Mouse (Mus musculus): Measurements from ENCODE around the gene Zfp365. TPM values are rescaled to one million over a fixed set of nuclear protein-coding genes. Genes with fewer than 3 reads are reported as not detected.

Gene Zfp365
- total and polyA plus RNA-seq, 2 experiments = not detected

GRCm38 (mm10) chr10:67865063-67865462 lies 47.4 kb downstream of the Zfp365 start:
- no peak for TF ChIP-seq CTCF (IDR thresholded peaks at IDR 0.05; ENCODE audit: low read depth, low read length)
- TF ChIP-seq POLR2A (IDR thresholded peaks at IDR 0.05; ENCODE audit: extremely low read depth, insufficient read depth, low read length) = no peak
- H3K36me3 ChIP-seq (ENCODE audit: control insufficient read depth, insufficient read depth, low read length) = no peaks in the 10 kb centered on the region
- DNase-seq (ENCODE audit: extremely low read depth, low read depth, low spot score) = no peak
- WGBS = 91% methylated on average over 3 of the region's 3 CpGs
- H3K79me2 ChIP-seq (ENCODE audit: control insufficient read depth, insufficient read depth, low read length) = no peaks in the 10 kb centered on the region
- no peak overlapping the region for H3K9ac ChIP-seq (ENCODE audit: low read depth, low read length)
- no peak overlapping the region for H3K27ac ChIP-seq (replicated peaks; ENCODE audit: insufficient read depth, low read depth, low read length)
- H3K4me1 ChIP-seq (ENCODE audit: control insufficient read depth, insufficient read depth, low read length) = peaks cover 3% of the 10 kb centered on the region
- no peak overlapping the region for H3K4me3 ChIP-seq (ENCODE audit: insufficient read depth, low read depth, low read length)
- H3K27me3 ChIP-seq (ENCODE audit: control insufficient read depth, insufficient read depth, low read length) = no peaks in the 10 kb centered on the region

GRCm38 (mm10) chr10:67862331-67862730 lies 50.1 kb downstream of the Zfp365 start:
- Histone ChIP-seq H3K4me3 (ENCODE audit: insufficient read depth, low read depth, low read length) (no peak overlapping the region), H3K27ac (replicated peaks; ENCODE audit: insufficient read depth, low read depth, low read length) (no peak overlapping the region), H3K4me1 (ENCODE audit: control insufficient read depth, insufficient read depth, low read length) (no peaks in the 10 kb centered on the region), H3K9ac (ENCODE audit: low read depth, low read length) (no peak overlapping the region), H3K27me3 (ENCODE audit: control insufficient read depth, insufficient read depth, low read length) (no peaks in the 10 kb centered on the region), H3K36me3 (ENCODE audit: control insufficient read depth, insufficient read depth, low read length) (no peaks in the 10 kb centered on the region), H3K79me2 (ENCODE audit: control insufficient read depth, insufficient read depth, low read length) (no peaks in the 10 kb centered on the region)
- no peak for TF ChIP-seq POLR2A (IDR thresholded peaks at IDR 0.05; ENCODE audit: extremely low read depth, insufficient read depth, low read length)
- peak; percentile 61 for TF ChIP-seq CTCF (IDR thresholded peaks at IDR 0.05; ENCODE audit: low read depth, low read length)
- DNase-seq (ENCODE audit: extremely low read depth, low read depth, low spot score) = peak; percentile 48
- WGBS = 26% methylated on average over 7 of the region's 7 CpGs

- Histone ChIP-seq H3K27ac (replicated peaks; ENCODE audit: insufficient read depth, low read depth, low read length) (no peak overlapping the region), H3K27me3 (ENCODE audit: control insufficient read depth, insufficient read depth, low read length) (no peaks in the 10 kb centered on the region; the same call in 1 of the 2 replicates), H3K4me1 (ENCODE audit: control insufficient read depth, insufficient read depth, low read length) (no peaks in the 10 kb centered on the region), H3K36me3 (ENCODE audit: control insufficient read depth, insufficient read depth, low read length) (no peaks in the 10 kb centered on the region), H3K4me3 (ENCODE audit: insufficient read depth, low read depth, low read length) (no peak overlapping the region), H3K9ac (ENCODE audit: low read depth, low read length) (no peak overlapping the region), H3K79me2 (ENCODE audit: control insufficient read depth, insufficient read depth, low read length) (no peaks in the 10 kb centered on the region)
- TF ChIP-seq CTCF (IDR thresholded peaks at IDR 0.05; ENCODE audit: low read depth, low read length) (peak; percentile 76), POLR2A (IDR thresholded peaks at IDR 0.05; ENCODE audit: extremely low read depth, insufficient read depth, low read length) (no peak)
- 17% methylated on average over 8 of the region's 8 CpGs for WGBS
- peak; percentile 51 for DNase-seq (ENCODE audit: extremely low read depth, low read depth, low spot score)
Observed at GRCm38 (mm10) chr10:67858878-67859277, 53.6 kb downstream of the Zfp365 start.

- DNase-seq (ENCODE audit: extremely low read depth, low read depth, low spot score) = no peak
- no peaks in the 10 kb centered on the region for H3K79me2 ChIP-seq (ENCODE audit: control insufficient read depth, insufficient read depth, low read length)
- no peak overlapping the region for H3K9ac ChIP-seq (ENCODE audit: low read depth, low read length)
- H3K36me3 ChIP-seq (ENCODE audit: control insufficient read depth, insufficient read depth, low read length) = no peaks in the 10 kb centered on the region
- H3K4me1 ChIP-seq (ENCODE audit: control insufficient read depth, insufficient read depth, low read length) = no peaks in the 10 kb centered on the region
- WGBS = 77% methylated on average over 4 of the region's 4 CpGs
- H3K27me3 ChIP-seq (ENCODE audit: control insufficient read depth, insufficient read depth, low read length) = no peaks in the 10 kb centered on the region; the same call in 1 of the 2 replicates
- no peak overlapping the region for H3K27ac ChIP-seq (replicated peaks; ENCODE audit: insufficient read depth, low read depth, low read length)
- H3K4me3 ChIP-seq (ENCODE audit: insufficient read depth, low read depth, low read length) = no peak overlapping the region
- TF ChIP-seq CTCF (IDR thresholded peaks at IDR 0.05; ENCODE audit: low read depth, low read length) (no peak), POLR2A (IDR thresholded peaks at IDR 0.05; ENCODE audit: extremely low read depth, insufficient read depth, low read length) (no peak)
Observed at GRCm38 (mm10) chr10:67857561-67857906, 54.9 kb downstream of the Zfp365 start.

GRCm38 (mm10) chr10:67856791-67857560 lies 55.5 kb downstream of the Zfp365 start:
- no peak for DNase-seq (ENCODE audit: extremely low read depth, low read depth, low spot score)
- no peaks in the 10 kb centered on the region; the same call in 1 of the 2 replicates for H3K27me3 ChIP-seq (ENCODE audit: control insufficient read depth, insufficient read depth, low read length)
- no peak overlapping the region for H3K27ac ChIP-seq (replicated peaks; ENCODE audit: insufficient read depth, low read depth, low read length)
- no peak for TF ChIP-seq CTCF (IDR thresholded peaks at IDR 0.05; ENCODE audit: low read depth, low read length)
- TF ChIP-seq POLR2A (IDR thresholded peaks at IDR 0.05; ENCODE audit: extremely low read depth, insufficient read depth, low read length) = no peak
- no peak overlapping the region for H3K4me3 ChIP-seq (ENCODE audit: insufficient read depth, low read depth, low read length)
- no peaks in the 10 kb centered on the region for H3K36me3 ChIP-seq (ENCODE audit: control insufficient read depth, insufficient read depth, low read length)
- no peaks in the 10 kb centered on the region for H3K4me1 ChIP-seq (ENCODE audit: control insufficient read depth, insufficient read depth, low read length)
- WGBS = 78% methylated on average over 14 of the region's 14 CpGs
- H3K9ac ChIP-seq (ENCODE audit: low read depth, low read length) = no peak overlapping the region
- H3K79me2 ChIP-seq (ENCODE audit: control insufficient read depth, insufficient read depth, low read length) = no peaks in the 10 kb centered on the region

- Histone ChIP-seq H3K27me3 (ENCODE audit: control insufficient read depth, insufficient read depth, low read length) (no peaks in the 10 kb centered on the region; the same call in 1 of the 2 replicates), H3K9ac (ENCODE audit: low read depth, low read length) (no peak overlapping the region)
- WGBS = 66% methylated on average over 5 of the region's 5 CpGs
Observed at GRCm38 (mm10) chr10:67855760-67856159, 56.7 kb downstream of the Zfp365 start.

More at GRCm38 (mm10) chr10:67855760-67856159, 56.7 kb downstream of the Zfp365 start:
- Histone ChIP-seq H3K4me3 (ENCODE audit: insufficient read depth, low read depth, low read length) (no peak overlapping the region), H3K79me2 (ENCODE audit: control insufficient read depth, insufficient read depth, low read length) (no peaks in the 10 kb centered on the region), H3K4me1 (ENCODE audit: control insufficient read depth, insufficient read depth, low read length) (no peaks in the 10 kb centered on the region), H3K27ac (replicated peaks; ENCODE audit: insufficient read depth, low read depth, low read length) (no peak overlapping the region), H3K36me3 (ENCODE audit: control insufficient read depth, insufficient read depth, low read length) (no peaks in the 10 kb centered on the region)
- TF ChIP-seq CTCF (IDR thresholded peaks at IDR 0.05; ENCODE audit: low read depth, low read length) (no peak), POLR2A (IDR thresholded peaks at IDR 0.05; ENCODE audit: extremely low read depth, insufficient read depth, low read length) (no peak)
- no peak for DNase-seq (ENCODE audit: extremely low read depth, low read depth, low spot score)

All from liver, adult 2 months (tissue).